Mouse (Mus musculus) embryonic facial prominence, embryonic 11.5 days (tissue): Measurements from ENCODE around the gene Tmc6. TPM values are rescaled to one million over a fixed set of nuclear protein-coding genes. Genes with fewer than 3 reads are reported as not detected.
"Not testable (repeated sequence)": the region's sequence is repeated elsewhere in the genome, so short reads cannot be mapped to it uniquely, and the experiment has no call there.

Experiments
- ATAC-seq: fragments of 200-750 bp; cut with Nextera tagmentation; replicated peaks from 2 replicates; pipeline ENCODE4 v1.8.0; 2017; ENCODE audit warnings: low read depth; ENCODE audit not compliant: insufficient number of reproducible peaks, low FRiP score, low TSS enrichment
- DNase-seq: peaks from one replicate; pipeline ENCODE4 v3.0.0-alpha.2; 2015; ENCODE audit warnings: low spot score
- H3K27ac ChIP-seq: fragments of 300-500 bp; sonication (generic); replicated peaks from 2 replicates; pipeline ENCODE4 v1.5.1; 2014; ENCODE audit warnings: mild to moderate bottlenecking, low read depth, low read length, control low read depth
- H3K27me3 ChIP-seq: fragments of 300-500 bp; sonication (generic); 2 replicates; pipeline ENCODE4 v1.6.1; 2014; ENCODE audit warnings: mild to moderate bottlenecking, low read length, moderate library complexity, mixed read lengths; ENCODE audit not compliant: control insufficient read depth, insufficient read depth
- H3K36me3 ChIP-seq: fragments of 300-500 bp; sonication (generic); replicated peaks from 2 replicates; pipeline ENCODE4 v1.6.1; 2014; ENCODE audit warnings: low read depth, mild to moderate bottlenecking, low read length, moderate library complexity, mixed read lengths; ENCODE audit not compliant: control insufficient read depth, insufficient read depth
- H3K4me1 ChIP-seq: fragments of 300-500 bp; sonication (generic); 2 replicates; pipeline ENCODE4 v1.6.1; 2014; ENCODE audit warnings: low read length, mixed read lengths; ENCODE audit not compliant: control insufficient read depth, insufficient read depth
- H3K4me2 ChIP-seq: fragments of 300-500 bp; sonication (generic); 2 replicates; pipeline ENCODE4 v1.6.1; 2014; ENCODE audit warnings: low read depth, mild to moderate bottlenecking, control low read depth, low read length, moderate library complexity
- H3K4me3 ChIP-seq: fragments of 300-500 bp; sonication (generic); 2 replicates; pipeline ENCODE4 v1.5.1; 2014; ENCODE audit warnings: low read depth, low read length, control low read depth
- H3K9ac ChIP-seq: fragments of 300-500 bp; sonication (generic); replicated peaks from 2 replicates; pipeline ENCODE4 v1.6.1; 2014; ENCODE audit warnings: mild to moderate bottlenecking, control low read depth, low read length
- H3K9me3 ChIP-seq: fragments of 300-500 bp; sonication (generic); replicated peaks from 2 replicates; pipeline ENCODE4 v1.6.1; 2016; ENCODE audit warnings: mild to moderate bottlenecking, low read length, inconsistent platforms, mixed read lengths; ENCODE audit not compliant: control insufficient read depth
- WGBS: fragments of 180-500 bp; shearing (Covaris S2); extraction: QIAGEN DNeasy Blood & Tissue Kit; methylation state at CpG from one replicate; pipeline ENCODE4 v1.1.7; 2014; 5-methylcytosine and 5-hydroxymethylcytosine counted together
- polyA plus RNA-seq: library from polyadenylated mRNA; unstranded; fragments of >200 nt; fragmentation: Nextera tagmentation; extraction: Ambion mirVana; gene quantifications from 2 replicates; pipeline ENCODE4 v1.2.1, GENCODE M21; 2014

Tmc6 gene
- polyA plus RNA-seq, 1 experiment from 2014 or later: 9.9 TPM

- DNase-seq: no peak
- Histone ChIP-seq H3K4me3 (no peak overlapping the region), H3K4me1 (no peaks in the 10 kb centered on the region), H3K27me3 (no peaks in the 10 kb centered on the region), H3K9me3 (no peaks in the 10 kb centered on the region), H3K36me3 (no peaks in the 10 kb centered on the region; the same call in none of the 2 replicates), H3K4me2 (no peak overlapping the region), H3K27ac (no peak overlapping the region), H3K9ac (no peak overlapping the region)
- no peak for ATAC-seq
- 82% methylated on average over 8 of the region's 8 CpGs for WGBS
These were observed 37.1 kb upstream of the Tmc6 start for GRCm38 (mm10) chr11:117819095-117819494.

DNA sequence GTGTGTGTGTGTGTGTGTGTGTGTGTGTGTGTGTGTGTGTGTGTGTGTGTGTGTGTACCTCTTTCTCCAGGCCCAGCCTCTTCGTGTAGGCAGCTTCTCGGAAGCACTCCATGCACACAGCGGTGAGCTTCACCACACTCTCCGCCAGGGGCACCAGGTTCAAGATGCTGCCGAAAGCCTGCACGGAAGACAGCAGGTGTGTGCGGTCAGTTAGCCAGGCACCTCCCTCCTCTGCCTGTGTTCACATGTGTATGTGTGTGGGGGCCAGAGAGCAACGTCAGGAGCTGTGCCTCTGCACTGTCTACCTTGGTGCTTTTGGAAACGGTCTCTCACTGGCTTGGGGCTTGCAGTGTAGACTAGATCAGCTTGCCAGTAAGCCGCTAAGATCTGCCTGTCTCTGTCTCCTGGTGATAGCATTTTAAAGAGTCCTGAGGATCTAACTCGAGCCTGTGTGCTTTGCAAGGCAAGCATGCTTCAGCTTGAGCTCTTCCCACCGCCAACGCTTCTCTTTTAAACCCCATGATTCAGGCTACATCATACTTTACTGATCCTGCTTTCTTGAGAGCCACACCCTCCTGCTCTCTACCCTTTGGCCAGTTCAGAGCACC is 34.5 kb upstream of the Tmc6 start:
- 91% methylated on average over 13 of the region's 13 CpGs for WGBS
- no peak for ATAC-seq

DNA sequence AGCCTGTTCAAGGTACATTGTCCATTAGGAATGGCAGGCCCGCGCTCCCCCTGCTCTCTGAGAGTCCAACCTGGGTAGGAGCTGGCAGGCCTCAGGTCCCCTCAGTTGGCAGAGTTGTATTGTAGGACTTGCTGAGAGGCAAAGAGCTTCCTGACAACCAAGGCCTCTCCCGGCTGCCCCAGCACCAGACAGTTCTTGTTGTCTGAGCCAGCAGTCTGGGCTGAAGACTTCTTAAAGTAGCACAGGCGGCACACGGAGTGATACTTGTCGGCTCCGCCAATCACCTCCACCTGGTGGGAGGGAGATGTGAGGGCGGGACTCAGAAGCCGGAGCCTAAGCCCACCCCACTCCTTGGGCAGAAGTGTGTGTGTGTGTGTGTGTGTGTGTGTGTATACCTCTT is 33.9 kb upstream of the Tmc6 start:
- not testable (repeated sequence) for H3K27ac ChIP-seq, H3K9ac ChIP-seq, DNase-seq, H3K4me3 ChIP-seq, ATAC-seq, H3K36me3 ChIP-seq, H3K9me3 ChIP-seq, H3K27me3 ChIP-seq, H3K4me1 ChIP-seq, H3K4me2 ChIP-seq
- whole genome bisulfite sequencing: 89% methylated on average over 9 of the region's 9 CpGs

More for the DNA sequence above, 34.5 kb upstream of the Tmc6 start:
- H3K36me3 ChIP-seq: peaks cover 7% of the 10 kb centered on the region
- H3K4me3 ChIP-seq: no peak overlapping the region
- no peaks in the 10 kb centered on the region for H3K9me3 ChIP-seq
- no peak overlapping the region for H3K4me2 ChIP-seq
- no peaks in the 10 kb centered on the region for H3K27me3 ChIP-seq
- no peak overlapping the region for H3K9ac ChIP-seq
- no peak overlapping the region for H3K27ac ChIP-seq
- DNase-seq: no peak
- no peaks in the 10 kb centered on the region for H3K4me1 ChIP-seq

DNA sequence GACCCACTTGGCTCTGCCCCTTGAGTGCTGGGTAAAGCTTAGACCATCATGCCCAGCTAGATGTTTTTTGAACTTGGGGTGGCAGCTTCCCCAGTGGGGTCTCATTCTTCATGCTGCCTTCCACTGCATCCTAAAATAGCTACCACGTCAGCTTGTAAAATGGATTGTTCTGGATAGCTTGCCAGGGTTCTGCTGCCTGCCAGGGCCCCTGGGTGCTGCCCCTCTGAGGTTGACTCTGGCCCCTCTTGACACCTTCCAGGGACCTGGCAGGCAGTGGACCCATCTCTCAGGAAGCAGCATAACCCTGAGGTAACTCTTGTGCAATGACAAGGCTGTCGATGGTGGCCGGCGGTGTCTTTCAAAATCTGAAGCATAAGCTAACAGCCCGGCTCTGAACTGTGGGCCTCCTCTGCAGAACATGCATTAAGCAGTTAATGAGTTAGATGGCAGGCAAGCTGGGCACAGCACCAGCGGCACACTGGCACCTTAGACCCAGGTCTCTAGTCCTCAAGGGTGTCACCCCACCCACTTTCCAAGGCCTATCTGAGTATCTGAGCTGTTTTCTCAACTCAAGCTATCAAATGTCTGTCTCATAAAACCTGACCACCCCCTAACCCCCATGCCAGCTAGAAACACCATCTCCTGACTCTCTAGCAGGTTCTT is 32.8 kb upstream of the Tmc6 start:
- Histone ChIP-seq H3K27ac (no peak overlapping the region), H3K9ac (no peak overlapping the region), H3K27me3 (no peaks in the 10 kb centered on the region), H3K36me3 (peaks cover 7% of the 10 kb centered on the region), H3K4me3 (no peak overlapping the region), H3K4me2 (no peak overlapping the region), H3K9me3 (no peaks in the 10 kb centered on the region), H3K4me1 (no peaks in the 10 kb centered on the region; the same call in 1 of the 2 replicates)
- 96% methylated on average over 6 of the region's 6 CpGs for whole genome bisulfite sequencing
- ATAC-seq: no peak
- DNase-seq: no peak

DNA sequence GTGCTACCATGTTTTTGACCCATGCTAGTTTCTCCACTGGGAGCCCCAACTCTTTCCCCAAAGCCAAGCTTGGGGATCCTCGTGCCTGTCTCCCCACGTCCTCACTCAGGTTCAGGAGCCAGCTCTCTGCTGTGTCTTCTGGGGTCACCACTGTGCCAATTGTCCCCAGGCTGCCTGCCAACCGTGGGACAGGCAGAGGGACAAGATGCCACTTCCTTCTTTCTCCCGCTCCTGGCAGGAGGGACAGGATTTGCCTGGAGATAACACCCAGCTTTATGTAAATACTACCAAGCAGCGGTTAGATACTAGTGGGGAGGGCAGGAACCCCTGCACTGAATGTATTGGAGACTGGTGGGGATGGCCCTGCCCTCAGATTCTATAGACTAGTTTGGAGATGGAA is 31.9 kb upstream of the Tmc6 start:
- DNase-seq: no peak
- Histone ChIP-seq H3K4me2 (no peak overlapping the region), H3K27me3 (no peaks in the 10 kb centered on the region), H3K36me3 (peaks cover 7% of the 10 kb centered on the region), H3K27ac (no peak overlapping the region), H3K9ac (no peak overlapping the region), H3K4me3 (no peak overlapping the region), H3K9me3 (no peaks in the 10 kb centered on the region), H3K4me1 (no peaks in the 10 kb centered on the region; the same call in 1 of the 2 replicates)
- 84% methylated on average over 5 of the region's 5 CpGs for WGBS
- ATAC-seq: no peak

DNA sequence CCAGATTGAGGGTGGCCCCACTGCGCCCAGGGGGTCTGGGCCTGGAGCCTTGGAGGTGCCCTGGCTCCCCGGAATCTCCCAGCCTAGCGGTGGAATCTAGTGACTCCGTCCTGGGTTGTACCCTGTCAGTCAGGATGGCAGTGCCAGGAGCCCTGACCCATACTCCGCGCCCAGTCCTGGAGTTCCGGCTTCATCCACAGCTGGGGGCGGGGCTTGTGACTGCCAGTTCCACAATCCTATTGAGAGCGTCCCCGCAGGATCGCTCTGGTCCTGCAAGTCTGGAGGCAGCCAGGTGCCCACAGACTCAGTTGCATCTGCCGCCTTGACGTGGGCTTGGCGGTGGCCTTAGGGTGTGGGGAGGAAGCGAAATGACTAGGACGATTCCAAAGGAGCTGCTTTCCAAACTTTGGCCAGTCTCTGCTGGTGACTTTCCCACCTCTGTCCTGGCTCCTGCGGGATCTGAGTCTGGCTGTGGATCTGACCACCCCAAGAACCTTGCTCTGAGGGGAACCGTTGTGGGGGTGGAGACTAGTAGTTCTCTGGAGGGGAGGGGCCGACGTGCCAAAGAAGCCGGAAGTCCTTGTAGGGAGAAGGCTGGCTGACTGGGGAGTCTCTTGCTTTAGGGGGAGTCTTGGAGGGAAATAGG is 28.5 kb upstream of the Tmc6 start:
- Histone ChIP-seq H3K9ac (peak overlapping the region; percentile 60), H3K9me3 (no peaks in the 10 kb centered on the region), H3K27me3 (no peaks in the 10 kb centered on the region), H3K4me2 (peak overlapping the region; percentile 100), H3K4me1 (no peaks in the 10 kb centered on the region; the same call in 1 of the 2 replicates), H3K36me3 (peaks cover 7% of the 10 kb centered on the region), H3K4me3 (peak overlapping the region; percentile 74), H3K27ac (no peak overlapping the region)
- WGBS: under 1% methylated on average over 21 of the region's 21 CpGs
- DNase-seq (peak; percentile 84), ATAC-seq (peak; percentile 85)

GRCm38 (mm10) chr11:117809407-117810311 is 27.7 kb upstream of the Tmc6 start, which contains the start of the genes Gm20708 and Syngr2:
TSS of gene Gm20708 (plus strand) at chr11:117809668.
TSS of gene Syngr2 (plus strand) at chr11:117809668.
- Histone ChIP-seq H3K4me2 (peak within 1 kb of the TSS; percentile 100), H3K4me1 (no peaks in the 10 kb centered on the region; the same call in 1 of the 2 replicates), H3K27ac (no peak within 1 kb of the TSS), H3K9me3 (no peaks in the 10 kb centered on the region), H3K27me3 (no peaks in the 10 kb centered on the region), H3K9ac (peak within 1 kb of the TSS; percentile 60), H3K4me3 (peak within 1 kb of the TSS; percentile 74), H3K36me3 (peaks cover 7% of the 10 kb centered on the region)
- peak; percentile 25; the same call in 1 of the 2 replicates for ATAC-seq
- WGBS: under 1% methylated on average over 68 of the region's 75 CpGs
- DNase-seq: peak; percentile 84
